Mouse (Mus musculus): ENCODE measurements around the gene Ascl5. TPM values are rescaled to one million over a fixed set of nuclear protein-coding genes. Genes with fewer than 3 reads are reported as not detected.

Ascl5 gene
- total RNA-seq, 2 experiments from 2014 or later: not detected

DNA sequence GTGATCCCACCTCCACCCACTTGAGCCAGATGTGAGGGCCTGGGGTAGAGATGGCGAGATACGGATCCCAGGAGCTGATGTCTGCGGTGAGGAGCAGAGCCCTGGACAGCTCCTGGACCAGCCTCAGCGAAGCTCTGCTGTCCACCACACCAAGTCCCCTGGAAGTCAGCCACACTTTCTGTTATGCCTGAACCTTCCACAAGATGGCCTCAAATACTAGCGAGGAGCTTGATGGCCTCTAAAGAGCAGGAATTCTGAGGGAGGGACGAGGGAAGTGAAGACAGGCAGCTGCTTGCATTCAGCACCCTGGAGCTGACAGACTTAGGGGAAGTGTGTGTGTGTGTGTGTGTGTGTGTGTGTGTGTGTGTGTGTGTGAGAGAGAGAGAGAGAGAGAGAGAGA lies 861 bp downstream of the Ascl5 start:
- peak; percentile 75 to 81 for DNase-seq

DNA sequence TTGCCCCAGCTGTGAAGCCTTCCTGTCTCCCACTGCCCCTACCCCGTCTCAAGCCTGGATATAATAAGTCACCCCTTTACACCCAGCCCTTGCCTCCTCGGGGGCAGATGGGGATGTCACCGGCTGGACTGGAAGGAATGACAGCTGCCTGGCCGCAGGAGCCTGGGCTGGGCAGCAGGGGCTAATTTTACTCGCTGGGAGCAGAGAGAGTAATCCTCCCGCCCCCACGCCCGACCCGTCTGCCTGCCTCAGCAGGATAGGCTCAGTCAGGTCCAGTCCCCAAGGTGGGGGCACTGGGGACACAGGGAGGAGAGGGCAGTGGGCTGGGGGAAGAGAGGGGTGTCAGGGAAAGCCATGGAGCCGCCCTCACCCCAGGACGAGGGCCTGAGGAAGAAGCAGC lies 1.9 kb downstream of the Ascl5 start, which contains the start of gene Cacna1s:
Cacna1s (plus strand) TSS at position 204 of the 400 bp plus-strand sequence.
- no peak for DNase-seq

DNA sequence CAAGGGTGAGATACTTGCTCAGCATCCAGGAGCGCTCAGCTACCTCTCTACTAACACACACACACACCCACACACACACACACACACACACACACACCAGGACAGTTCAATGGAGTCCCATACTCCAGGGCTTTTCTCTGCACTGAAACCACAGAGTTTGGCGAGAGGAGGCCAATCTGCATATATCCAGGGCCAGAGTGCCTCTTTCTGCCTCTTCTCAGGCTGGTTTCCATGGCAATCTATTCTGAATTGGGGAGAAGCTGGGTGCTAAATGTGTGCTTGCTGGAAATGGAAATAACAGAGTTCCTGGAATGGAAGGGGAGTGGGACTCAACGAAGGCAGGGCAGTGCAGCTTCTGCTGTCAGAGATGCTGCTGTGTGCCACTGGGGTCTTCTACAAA lies 5.2 kb downstream of the Ascl5 start:
- DNase-seq: no peak

DNA sequence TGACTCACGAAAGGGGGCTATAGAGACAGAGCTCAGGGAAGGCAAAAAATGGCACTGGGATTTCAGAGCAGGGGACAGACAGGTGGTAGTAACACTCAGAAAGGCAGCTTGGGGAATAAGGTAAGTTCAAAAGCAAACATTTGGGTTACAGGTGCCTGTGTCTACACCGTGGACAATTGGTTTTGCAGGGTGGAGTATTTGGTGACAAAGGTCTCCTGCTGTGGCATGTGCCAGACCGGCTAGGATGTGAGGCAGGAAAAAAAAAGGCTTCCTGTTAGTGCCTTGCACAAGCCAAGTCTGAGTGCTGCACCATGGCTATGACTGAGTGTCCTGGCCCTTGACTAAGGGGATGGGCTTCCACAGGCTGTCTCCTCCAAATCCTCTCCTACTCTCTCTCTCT lies 8.0 kb downstream of the Ascl5 start:
- no peak for DNase-seq

DNA sequence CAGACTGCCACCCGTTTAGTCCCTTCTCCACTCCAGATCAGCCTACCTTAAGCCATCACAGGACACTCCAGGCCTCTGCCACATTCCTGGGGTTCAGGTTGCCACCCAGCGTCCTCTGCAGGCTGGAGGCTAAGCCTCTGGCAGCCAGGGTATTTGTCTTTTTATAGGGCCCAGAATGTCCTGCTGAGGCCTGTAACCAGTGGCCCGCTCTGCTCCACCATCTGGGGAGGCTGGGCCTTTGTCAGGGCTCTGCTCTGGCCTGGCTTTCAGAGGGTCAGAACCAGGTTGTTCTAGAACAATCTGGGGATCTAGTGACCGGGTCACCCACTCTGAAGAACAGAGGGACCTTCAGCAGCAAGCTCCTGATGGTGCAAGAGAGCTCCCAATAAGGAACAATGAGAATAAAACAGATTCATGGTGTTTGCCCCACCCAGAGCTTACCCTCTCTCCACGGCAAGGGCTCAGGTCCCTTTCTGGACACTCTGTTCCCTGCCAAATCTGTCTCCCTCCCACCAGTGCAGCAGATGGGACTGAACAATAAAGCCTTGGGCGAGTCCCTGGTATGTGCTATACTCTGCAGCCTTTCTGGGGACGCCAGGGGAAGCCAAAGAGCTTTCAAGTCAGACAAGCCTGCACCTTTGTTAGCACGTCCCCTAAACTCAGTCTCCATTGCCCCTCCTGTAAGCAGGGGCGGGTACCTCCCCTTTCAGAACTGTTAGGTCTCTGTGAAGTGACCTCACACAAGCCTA lies 10.6 kb downstream of the Ascl5 start:
- peak; percentile 47 to 84 for DNase-seq

DNA sequence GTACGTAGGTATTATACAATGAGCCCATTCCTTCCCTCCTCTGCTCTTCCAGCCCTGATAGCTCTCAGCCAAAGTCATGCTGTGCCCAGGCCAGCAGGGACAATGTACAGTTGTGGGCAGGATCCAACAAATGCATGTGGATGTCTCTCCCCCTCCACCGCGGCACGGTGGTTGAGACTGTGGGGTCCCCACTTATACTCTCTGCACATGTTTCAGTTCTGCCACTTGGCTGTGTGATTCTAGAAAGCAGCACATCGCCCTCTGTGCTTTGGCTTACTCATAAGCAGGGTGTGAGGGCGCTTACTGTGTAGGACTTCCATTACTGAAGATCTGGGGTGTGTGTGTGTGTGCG lies 11.2 kb downstream of the Ascl5 start:
- no peak for DNase-seq

DNA sequence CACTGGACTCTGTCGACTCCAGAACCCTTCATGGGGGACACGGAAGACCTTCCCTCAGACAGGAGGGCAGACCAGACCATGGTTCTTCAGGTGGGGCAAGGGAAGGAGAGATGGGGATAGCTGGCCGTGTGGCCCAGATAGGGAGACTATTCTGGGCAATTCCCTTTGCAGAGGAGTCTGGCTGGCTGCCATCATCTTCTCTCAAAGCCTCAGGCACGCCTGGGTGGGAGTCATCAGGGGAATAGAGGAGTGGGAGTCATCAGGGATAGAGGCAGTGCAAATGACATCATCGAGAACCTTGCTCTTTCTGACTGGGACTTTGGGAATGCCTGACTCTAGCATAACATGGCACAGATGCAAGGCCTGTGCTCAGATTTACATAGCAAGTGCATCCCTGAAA lies 13.4 kb downstream of the Ascl5 start:
- no peak for DNase-seq

DNA sequence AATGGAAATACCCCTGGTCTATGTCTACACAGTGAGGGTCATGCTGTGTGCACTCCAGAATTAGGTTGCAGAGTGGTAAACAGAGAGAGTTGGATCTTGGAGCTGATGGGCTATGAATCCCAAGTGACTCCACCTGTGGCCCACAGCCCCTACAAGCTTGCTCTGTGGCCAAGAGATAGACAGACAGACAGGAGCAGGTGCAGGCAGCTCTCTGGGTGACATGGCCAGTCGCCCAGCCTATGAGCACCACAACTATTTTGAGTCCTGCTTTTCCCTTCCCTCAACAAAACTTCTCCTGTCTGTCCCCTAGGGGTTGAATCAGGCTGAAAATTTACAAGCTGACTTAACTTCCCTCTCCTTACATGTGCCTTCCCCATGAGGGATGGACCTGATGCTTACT lies 16.0 kb downstream of the Ascl5 start:
- DNase-seq: no peak

DNA sequence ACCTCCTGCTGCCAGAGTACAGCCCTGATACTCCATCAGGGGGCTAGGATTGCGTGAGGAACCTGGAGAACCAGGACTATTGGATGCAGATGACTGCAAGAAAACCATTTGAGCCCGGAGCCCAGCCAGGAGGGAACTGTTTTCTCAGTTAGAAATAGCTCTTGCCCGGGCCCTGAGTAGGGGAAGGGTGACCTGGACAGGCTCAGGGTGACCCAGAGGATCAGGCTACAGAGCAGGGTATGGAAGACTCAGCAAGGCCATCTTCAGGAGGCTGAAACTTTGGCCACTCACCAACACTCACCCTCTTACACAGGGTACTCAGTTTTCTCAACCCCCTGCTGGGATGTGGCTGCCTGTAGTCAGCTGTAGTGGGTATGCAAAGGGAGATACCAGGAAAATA lies 17.0 kb downstream of the Ascl5 start:
- DNase-seq: no peak

DNA sequence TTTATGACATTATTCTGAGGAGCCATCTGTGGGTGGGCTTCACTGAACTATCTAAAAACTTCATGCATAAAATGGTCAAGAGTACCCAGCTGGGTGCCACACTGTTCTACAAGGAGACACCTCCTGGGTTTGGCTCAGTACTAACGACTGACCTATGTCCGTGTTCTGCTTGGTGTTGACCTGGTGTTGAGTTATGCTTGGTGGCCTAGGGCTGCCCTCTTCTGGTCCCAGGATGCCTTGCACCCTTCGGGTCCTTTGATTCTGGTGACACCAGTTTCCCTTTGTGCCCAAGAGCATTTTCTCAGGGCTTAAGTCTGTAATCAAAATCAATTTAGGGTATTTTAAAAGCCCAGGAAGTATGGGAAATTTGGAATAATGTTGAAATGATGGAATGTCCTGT lies 25.5 kb downstream of the Ascl5 start:
- peak; percentile 22 to 44 for DNase-seq

DNA sequence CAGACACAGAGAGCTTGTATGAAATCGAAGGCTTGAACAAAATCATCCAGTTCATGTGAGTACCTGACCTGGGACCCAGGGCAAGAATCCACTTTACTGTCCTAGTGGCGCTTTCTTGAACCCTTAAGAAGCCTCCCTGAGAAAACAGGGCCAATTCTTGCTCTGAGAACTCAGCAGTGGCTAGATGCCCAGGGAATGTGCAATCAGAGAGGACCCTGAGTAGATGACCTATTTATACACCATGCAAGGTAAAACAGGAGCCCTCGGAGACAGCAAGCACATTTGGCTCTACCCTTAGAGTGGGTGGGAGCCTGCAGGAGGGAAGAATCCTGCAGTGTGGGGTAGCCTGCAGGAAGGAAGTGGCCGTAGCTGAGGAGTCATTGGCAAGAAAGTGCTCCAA lies 27.1 kb downstream of the Ascl5 start:
- peak in 1 of 2 experiments; percentile 16 for DNase-seq

DNA sequence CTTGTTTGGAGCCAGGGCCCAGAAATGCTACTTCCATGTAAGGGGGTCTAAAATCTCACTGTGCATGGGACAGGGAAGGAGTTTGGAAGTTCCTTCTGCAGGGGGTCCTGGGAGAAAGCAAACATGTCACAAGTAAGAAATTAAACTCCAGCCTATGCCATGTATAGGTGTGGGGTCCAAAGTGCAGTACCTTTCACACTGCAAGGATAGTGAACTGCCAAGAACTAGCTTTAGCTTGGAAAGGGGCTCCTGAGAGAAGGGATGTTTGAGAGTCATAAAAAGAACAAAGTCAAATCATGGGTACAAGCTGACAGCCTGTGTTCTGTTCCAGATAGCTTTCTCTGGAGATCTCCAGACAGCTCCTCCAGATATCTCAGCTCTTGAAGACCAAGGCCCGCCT lies 30.6 kb downstream of the Ascl5 start:
- no peak for DNase-seq

DNA sequence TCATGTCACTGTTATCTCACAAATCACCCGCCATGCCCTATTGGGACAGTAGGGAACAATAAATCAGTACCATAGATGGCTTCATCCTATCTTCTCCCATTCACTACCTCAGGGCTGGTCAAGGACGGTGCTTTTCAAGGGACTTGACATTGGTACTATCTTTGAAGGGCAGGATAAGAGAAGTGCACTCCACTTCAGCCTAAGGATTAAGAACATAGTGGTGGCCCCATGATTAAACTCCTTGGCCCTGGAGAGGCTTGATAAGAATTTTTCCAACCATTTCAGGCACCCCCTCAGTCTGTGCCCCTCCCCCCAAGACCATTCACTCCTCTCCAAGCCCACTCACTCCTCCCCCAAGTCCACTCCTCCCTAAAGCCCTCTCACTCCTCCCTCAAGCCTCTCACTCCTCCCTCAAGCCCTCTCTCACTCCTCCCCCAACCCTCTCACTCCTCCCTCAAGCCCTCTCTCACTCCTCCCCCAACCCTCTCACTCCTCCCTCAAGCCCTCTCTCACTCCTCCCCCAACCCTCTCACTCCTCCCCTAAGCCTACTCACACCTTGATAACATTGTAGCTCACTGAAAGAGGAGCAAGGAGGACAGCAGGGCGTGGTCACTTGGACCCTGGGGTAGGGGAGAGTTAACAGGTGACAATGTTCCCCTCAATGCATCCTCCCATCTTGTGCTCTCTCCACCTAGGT lies 35.5 kb downstream of the Ascl5 start:
- no peak for DNase-seq

DNA sequence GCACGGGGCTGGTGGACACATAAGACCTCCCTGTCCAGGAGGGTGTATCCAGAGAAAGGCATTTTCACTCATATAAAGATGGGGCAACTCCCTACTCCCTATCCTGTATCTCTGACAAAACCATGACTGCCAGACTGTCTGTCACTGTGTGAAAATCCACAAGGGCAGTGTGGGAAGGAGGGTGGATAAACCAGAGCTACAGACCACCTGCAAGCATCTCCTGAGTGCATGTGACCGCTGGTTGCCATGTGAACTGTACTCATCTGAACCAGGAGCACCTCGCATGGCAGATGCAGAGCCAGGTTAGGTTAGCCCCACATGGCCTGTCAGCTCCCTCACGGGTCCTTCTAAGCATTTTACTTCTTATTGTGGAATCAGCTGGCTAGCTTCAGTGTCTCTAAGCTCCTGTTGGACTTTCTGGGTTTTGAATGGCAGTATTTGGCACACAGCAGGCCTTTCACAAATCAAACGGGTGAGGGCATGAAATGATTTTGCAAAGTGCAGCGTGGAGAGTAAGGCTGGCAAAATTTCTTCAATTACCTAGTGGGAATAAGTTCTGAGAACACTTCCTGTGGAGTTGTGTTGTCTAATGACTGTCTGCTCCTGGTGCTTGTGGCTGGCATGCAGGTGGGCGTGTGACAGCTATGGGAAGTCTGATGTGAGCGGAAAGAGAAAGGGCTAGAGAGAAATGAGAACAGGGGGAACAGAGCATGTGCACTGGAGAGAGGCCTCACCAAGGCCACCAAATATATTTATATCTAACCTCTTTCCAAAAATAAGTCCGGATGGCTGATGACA lies 39.0 kb downstream of the Ascl5 start:
- peak; percentile 10 to 16 for DNase-seq

DNA sequence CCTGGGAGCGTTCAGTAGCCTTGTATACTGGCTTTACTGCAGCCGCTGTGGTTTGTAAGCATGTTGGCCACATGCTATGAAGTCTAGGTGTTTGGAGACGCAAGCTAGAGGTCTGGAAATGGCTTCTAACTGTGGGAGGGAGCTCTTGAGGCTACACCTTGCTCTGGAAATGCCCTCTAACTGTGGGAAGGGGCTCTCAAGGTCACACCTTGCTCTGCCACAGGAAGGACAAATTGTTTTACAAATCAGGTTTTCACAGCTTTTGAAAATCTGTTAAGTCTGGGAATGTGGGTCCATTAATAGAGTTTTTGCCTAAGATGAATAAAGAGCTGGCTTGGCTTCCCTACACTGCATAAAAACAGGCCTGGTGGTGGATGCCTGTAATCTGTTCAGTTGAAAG lies 43.1 kb downstream of the Ascl5 start:
- DNase-seq: no peak

DNA sequence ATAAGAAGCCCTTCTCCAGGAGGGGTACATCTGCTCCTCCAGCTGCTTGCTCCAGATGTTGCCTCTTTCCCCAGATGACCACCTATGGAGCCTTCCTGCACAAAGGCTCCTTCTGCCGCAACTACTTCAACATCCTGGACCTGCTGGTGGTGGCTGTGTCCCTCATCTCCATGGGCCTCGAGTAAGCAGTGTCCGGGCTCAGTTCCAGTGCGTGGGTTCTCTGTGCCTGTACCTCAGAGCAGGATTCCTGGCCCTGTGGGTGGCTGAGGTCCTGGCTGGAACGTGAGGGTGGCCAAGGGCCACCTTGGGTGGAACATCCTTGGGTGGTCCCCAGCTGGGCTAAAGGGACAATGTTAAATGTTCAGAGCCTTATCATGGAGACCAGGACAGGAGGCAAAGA lies 44.2 kb downstream of the Ascl5 start:
- DNase-seq: no peak

Other genes with a start within 250 kb of the Ascl5 start
- gene Lad1, start 232.2 kb upstream of the Ascl5 start, total RNA-seq (2021): 1 to 10 TPM; 5.9 to 8.3 TPM
- gene Tnnt2, start 214.4 kb upstream of the Ascl5 start, total RNA-seq (2021): over 10,000 TPM in 1 of 2 experiments, 1,000 to 10,000 TPM in 1; 9,387 to 10,464 TPM
- gene Pkp1, start 131.6 kb upstream of the Ascl5 start, total RNA-seq (2021): not detected
- gene Igfn1, start 44.5 kb upstream of the Ascl5 start, total RNA-seq (2021): under 1 TPM in 1 of 2 experiments, not detected in 1; 0.08 TPM
- gene Tmem9, start 42.7 kb upstream of the Ascl5 start, total RNA-seq (2021): 10 to 100 TPM; 13.9 to 14.0 TPM
- gene Cacna1s, start 1.9 kb downstream of the Ascl5 start, total RNA-seq (2021): 10 to 100 TPM; 16.4 to 18.1 TPM
- gene Kif21b, start 80.6 kb downstream of the Ascl5 start, total RNA-seq (2021): 1 to 10 TPM in 1 of 2 experiments, under 1 TPM in 1; 0.77 to 2.6 TPM
- gene Mroh3, start 162.0 kb downstream of the Ascl5 start, total RNA-seq (2021): not detected
- not detected for gene Inava, start 183.5 kb downstream of the Ascl5 start, total RNA-seq (2021)
- not detected for gene Gpr25, start 210.1 kb downstream of the Ascl5 start, total RNA-seq (2021)

Data from heart, adult 18-20 months (tissue).